ENCODE assay signal across 1 mouse cellular context in the genomic region with DNA sequence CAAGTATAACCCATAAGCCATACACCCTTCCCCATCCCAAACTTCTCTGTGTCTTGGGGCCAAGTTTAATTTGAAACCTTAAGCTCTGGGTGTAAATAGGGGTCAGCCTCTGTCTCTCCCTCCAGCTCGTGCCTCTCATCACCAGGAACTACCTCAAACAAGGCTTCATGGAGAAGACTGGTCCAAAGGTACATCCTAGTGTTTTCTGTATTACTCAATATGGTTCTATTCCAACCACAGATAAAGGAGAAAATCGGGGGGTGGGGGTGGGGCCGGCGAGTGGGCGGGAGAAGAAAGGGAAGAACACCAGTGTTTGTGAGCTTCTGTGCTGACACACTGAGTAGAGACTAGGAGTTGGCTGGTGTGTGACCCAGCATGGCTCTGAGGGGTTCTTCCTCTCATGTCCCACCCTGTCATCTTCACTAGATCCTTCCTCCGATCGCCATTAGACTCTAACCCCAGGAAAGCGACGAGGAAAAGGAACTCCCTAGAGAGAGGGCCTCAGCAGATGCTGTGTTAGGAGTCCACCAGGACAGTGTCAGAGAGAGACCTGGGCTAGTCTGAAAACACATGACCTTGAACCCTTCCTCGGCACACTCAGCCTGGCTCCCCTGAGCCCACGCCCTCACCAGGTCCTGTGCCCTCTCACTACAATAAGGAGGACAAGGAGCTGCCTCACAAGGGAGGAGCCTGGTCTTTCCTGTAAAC.
TF ChIP-seq lines count a peak whose summit lies in the region.

No protein-coding gene starts in this region.

TF ChIP-seq in ES-E14, 5 proteins besides CTCF, POLR2A, EP300 and RAD21:
- TF ChIP-seq ZC3H11A (IDR thresholded peaks at IDR 0.05; ENCODE audit: borderline replicate concordance, low read depth, low read length) = no peak
- TF ChIP-seq CHD2 (IDR thresholded peaks at IDR 0.05; ENCODE audit: low read depth, low read length) = no peak
- TF ChIP-seq HCFC1 (IDR thresholded peaks at IDR 0.05; ENCODE audit: borderline replicate concordance, insufficient read depth, low read length) = no peak
- TF ChIP-seq ZNF384 (IDR thresholded peaks at IDR 0.05; ENCODE audit: low read depth, low read length) = no peak
- no peak for TF ChIP-seq MAFK (IDR thresholded peaks at IDR 0.05; ENCODE audit: insufficient read depth, low read depth, low read length)
